Mouse (Mus musculus) CH12.LX (cell line): ENCODE measurements at regions not wholly inside any gene's neighbourhood (a gene's known extent, or its start where the extent isn't known, plus 50 kb on each side); places are given as distances from the start of the nearest gene placed in this dataset.

Experiments used
- DNase-seq: peaks from one replicate; pipeline ENCODE4 v3.0.0-alpha.2; 2013; ENCODE audit errors: extremely low read depth
- H3K27ac ChIP-seq: 2 replicates; pipeline ENCODE4 v1.5.1; 2012; ENCODE audit warnings: low read depth, mild to moderate bottlenecking, control low read depth, moderate library complexity; ENCODE audit not compliant: insufficient read depth
- H3K27me3 ChIP-seq: replicated peaks from 2 replicates; pipeline ENCODE3; 2012; ENCODE audit warnings: inconsistent platforms
- H3K36me3 ChIP-seq, 2 experiments: replicated peaks in 1 of 2; 2 replicates each; pipeline versions ENCODE3 to v1.6.1; 2012; ENCODE audit warnings: inconsistent platforms in 1 of 2, low read length in 1 of 2, mild to moderate bottlenecking in 1 of 2, mixed read lengths in 1 of 2, moderate library complexity in 1 of 2; ENCODE audit not compliant: control insufficient read depth in 1 of 2, insufficient read depth in 1 of 2
- H3K4me1 ChIP-seq, 2 experiments: 2 replicates each; pipeline ENCODE4 v1.6.1; 2012; ENCODE audit warnings: inconsistent platforms in 1 of 2, moderate library complexity in 1 of 2; ENCODE audit not compliant: insufficient read depth in 2 of 2, control insufficient read depth in 1 of 2
- H3K4me2 ChIP-seq: 2 replicates; pipeline ENCODE4 v1.6.1; 2012; ENCODE audit warnings: low read depth, mild to moderate bottlenecking, control low read depth; ENCODE audit not compliant: poor library complexity, insufficient read depth, severe bottlenecking
- H3K4me3 ChIP-seq, 3 experiments: fragments of 150-350 bp in 1 of 3; sonication (generic) in 1 of 3; replicated peaks in 1 of 3; 2 replicates each; pipeline versions ENCODE3 to v1.5.1; 2011 to 2012; ENCODE audit warnings: low read depth in 2 of 3, low read length in 2 of 3, mild to moderate bottlenecking in 2 of 3, moderate library complexity in 2 of 3, control low read depth in 1 of 3, improper control_type of control experiment in 1 of 3, inconsistent platforms in 1 of 3, mixed read lengths in 1 of 3; ENCODE audit not compliant: poor library complexity in 1 of 3
- H3K79me2 ChIP-seq: replicated peaks from 2 replicates; pipeline ENCODE4 v1.6.1; 2012; ENCODE audit warnings: mild to moderate bottlenecking, moderate library complexity; ENCODE audit not compliant: control insufficient read depth, poor library complexity, insufficient read depth, severe bottlenecking; ENCODE audit errors: extremely low read depth
- H3K9ac ChIP-seq: 2 replicates; pipeline ENCODE4 v1.6.1; 2012; ENCODE audit warnings: low read depth, mild to moderate bottlenecking, control low read depth, moderate library complexity; ENCODE audit not compliant: insufficient read depth
- H3K9me3 ChIP-seq: replicated peaks from 2 replicates; pipeline ENCODE3; 2012; ENCODE audit warnings: low read length, inconsistent platforms, mixed read lengths
- BHLHE40 ChIP-seq: IDR thresholded peaks from 2 replicates; pipeline ENCODE4 v1.6.1; 2011; ENCODE audit warnings: mild to moderate bottlenecking, low read depth, low read length, improper control_type of control experiment
- CHD1 ChIP-seq: IDR thresholded peaks from 2 replicates; pipeline ENCODE4 v1.6.1; 2012; ENCODE audit warnings: low read depth, low read length, improper control_type of control experiment, inconsistent platforms
- CHD2 ChIP-seq: IDR thresholded peaks from 2 replicates; pipeline ENCODE4 v1.6.1; 2011; ENCODE audit warnings: low read length, improper control_type of control experiment
- CTCF ChIP-seq, 2 experiments: IDR thresholded peaks in 1 of 2; conservative IDR thresholded peaks in 1 of 2; 2 replicates each; pipeline ENCODE4 v1.5.1; 2011 to 2012; ENCODE audit warnings: low read depth in 2 of 2, low read length in 2 of 2, improper control_type of control experiment in 1 of 2, inconsistent platforms in 1 of 2, mild to moderate bottlenecking in 1 of 2, moderate library complexity in 1 of 2
- E2F4 ChIP-seq: IDR thresholded peaks from 2 replicates; pipeline ENCODE4 v1.6.1; 2011; ENCODE audit warnings: low read depth, low read length, improper control_type of control experiment; ENCODE audit not compliant: insufficient replicate concordance
- ELF1 ChIP-seq: IDR thresholded peaks from 2 replicates; pipeline ENCODE4 v1.6.1; 2014; ENCODE audit warnings: low read depth, mild to moderate bottlenecking, inconsistent platforms, low read length, improper control_type of control experiment
- EP300 ChIP-seq: IDR thresholded peaks from 2 replicates; pipeline ENCODE4 v1.6.1; 2011; ENCODE audit warnings: low read length, improper control_type of control experiment
- HCFC1 ChIP-seq: IDR thresholded peaks from 2 replicates; pipeline ENCODE4 v1.6.1; 2012; ENCODE audit warnings: low read depth, mild to moderate bottlenecking, inconsistent platforms, low read length, improper control_type of control experiment
- IRF4 ChIP-seq: IDR thresholded peaks from 2 replicates; pipeline ENCODE4 v1.6.1; 2014; ENCODE audit warnings: low read depth, mild to moderate bottlenecking, inconsistent platforms, low read length, improper control_type of control experiment
- JUND ChIP-seq: conservative IDR thresholded peaks from 2 replicates; pipeline ENCODE4 v1.6.1; 2011; ENCODE audit warnings: low read depth, low read length, improper control_type of control experiment
- MAFK ChIP-seq: IDR thresholded peaks from 2 replicates; pipeline ENCODE4 v1.6.1; 2011; ENCODE audit warnings: low read length, improper control_type of control experiment; ENCODE audit not compliant: insufficient replicate concordance
- MAX ChIP-seq: IDR thresholded peaks from 2 replicates; pipeline ENCODE4 v1.6.1; 2011; ENCODE audit warnings: low read length, improper control_type of control experiment
- MAZ ChIP-seq: IDR thresholded peaks from 2 replicates; pipeline ENCODE4 v1.6.1; 2012; ENCODE audit warnings: low read depth, mild to moderate bottlenecking, inconsistent platforms, low read length, improper control_type of control experiment, moderate library complexity
- MEF2A ChIP-seq: IDR thresholded peaks from 2 replicates; pipeline ENCODE4 v1.6.1; 2014; ENCODE audit warnings: low read depth, mild to moderate bottlenecking, inconsistent platforms, low read length, improper control_type of control experiment, borderline replicate concordance
- NRF1 ChIP-seq: IDR thresholded peaks from 2 replicates; pipeline ENCODE4 v1.6.1; 2014; ENCODE audit warnings: low read depth, mild to moderate bottlenecking, inconsistent platforms, low read length, improper control_type of control experiment, moderate library complexity
- PAX5 ChIP-seq: IDR thresholded peaks from 2 replicates; pipeline ENCODE4 v1.6.1; 2012; ENCODE audit warnings: low read length, inconsistent platforms, mixed read lengths
- POLR2A ChIP-seq: IDR thresholded peaks from 2 replicates; pipeline ENCODE4 v1.6.1; 2011; ENCODE audit warnings: low read depth, mild to moderate bottlenecking, improper control_type of control experiment, low read length
- RCOR1 ChIP-seq: conservative IDR thresholded peaks from 2 replicates; pipeline ENCODE4 v1.6.1; 2012; ENCODE audit warnings: low read depth, mild to moderate bottlenecking, inconsistent platforms, low read length, improper control_type of control experiment
- TCF12 ChIP-seq: IDR thresholded peaks from 2 replicates; pipeline ENCODE4 v1.6.1; 2014; ENCODE audit warnings: low read depth, mild to moderate bottlenecking, inconsistent platforms, low read length, improper control_type of control experiment
- UBTF ChIP-seq: IDR thresholded peaks from 2 replicates; pipeline ENCODE4 v1.6.1; 2012; ENCODE audit warnings: low read depth, mild to moderate bottlenecking, inconsistent platforms, low read length, improper control_type of control experiment, moderate library complexity
- USF1 ChIP-seq: IDR thresholded peaks from 2 replicates; pipeline ENCODE4 v1.6.1; 2014; ENCODE audit warnings: low read depth, mild to moderate bottlenecking, inconsistent platforms, low read length, improper control_type of control experiment
- USF2 ChIP-seq: conservative IDR thresholded peaks from 2 replicates; pipeline ENCODE4 v1.6.1; 2011; ENCODE audit warnings: low read depth, low read length, improper control_type of control experiment
- ZNF384 ChIP-seq: IDR thresholded peaks from 2 replicates; pipeline ENCODE4 v1.6.1; 2012; ENCODE audit warnings: low read depth, low read length, improper control_type of control experiment, inconsistent platforms
- dilution Hi-C: fragments of 300-500 bp; cut with MboI; formaldehyde crosslinking; loops from 2 replicates; pipeline ENCODE4 v1.14.3; 2020; ENCODE audit warnings: low sequenced_read_pairs; ENCODE audit not compliant: extremely low pct_unique_long_range_greater_than_20kb, extremely low pct_ligation_motif_present
- in situ Hi-C: fragments of 300-500 bp; cut with MboI; formaldehyde crosslinking; loops from 3 replicates; pipeline ENCODE4 v1.14.3; 2019; ENCODE audit warnings: low sequenced_read_pairs, low pct_ligation_motif_present, low pct_unique_long_range_greater_than_20kb, mixed read lengths

- no peaks in the 10 kb centered on the region for H3K4me1 ChIP-seq
- H3K9me3 ChIP-seq: peaks cover 65% of the 10 kb centered on the region
- DNase-seq: no peak
- no peak for TF ChIP-seq CHD2
- TF ChIP-seq HCFC1: no peak
- no peak for TF ChIP-seq ZNF384
- TF ChIP-seq PAX5: no peak
- TF ChIP-seq IRF4: no peak
- TF ChIP-seq UBTF: no peak
- no peak for TF ChIP-seq ELF1
- no peak for TF ChIP-seq MAZ
- no peak for TF ChIP-seq E2F4
- TF ChIP-seq CHD1: no peak
- no peak for TF ChIP-seq RCOR1
- TF ChIP-seq MAX: no peak
- no peak for TF ChIP-seq USF2
- TF ChIP-seq NRF1: no peak
- H3K27me3 ChIP-seq: no peaks in the 10 kb centered on the region
- H3K36me3 ChIP-seq: no peaks in the 10 kb centered on the region
- H3K79me2 ChIP-seq: no peaks in the 10 kb centered on the region
- H3K4me3 ChIP-seq: no peak overlapping the region
- no peak overlapping the region for H3K27ac ChIP-seq
- in situ Hi-C loops (no loop called here), dilution Hi-C loops (no loop called here)
- no peak overlapping the region for H3K4me2 ChIP-seq
- H3K9ac ChIP-seq: no peak overlapping the region
Measured at GRCm38 (mm10) chr13:69252335-69252734, 253.0 kb upstream of the Adcy2 start.

- Histone ChIP-seq H3K4me3 (no peak overlapping the region), H3K9me3 (peaks cover 58% of the 10 kb centered on the region), H3K36me3 (no peaks in the 10 kb centered on the region)
- dilution Hi-C loops: no loop called here
- TF ChIP-seq ZNF384: no peak
- no peak for TF ChIP-seq POLR2A
- TF ChIP-seq USF1: no peak
- no peak for TF ChIP-seq JUND
- TF ChIP-seq CHD1: no peak
- no peak for TF ChIP-seq ELF1
- TF ChIP-seq MEF2A: no peak
- no peak for TF ChIP-seq MAFK
- no peak for TF ChIP-seq IRF4
- TF ChIP-seq BHLHE40: no peak
- no peak for TF ChIP-seq EP300
- TF ChIP-seq CHD2: no peak
- TF ChIP-seq CTCF (conservative IDR thresholded peaks at IDR 0.05 in 1 of 2, IDR thresholded peaks at IDR 0.05 in 1 of 2; ENCODE audit: low read depth in 2 of 2, low read length in 2 of 2): no peak
- no peak for TF ChIP-seq TCF12
- TF ChIP-seq, all 38 proteins: peak for 0
- H3K4me2 ChIP-seq: no peak overlapping the region
- H3K9ac ChIP-seq: no peak overlapping the region
- in situ Hi-C loops: no loop called here
- H3K27me3 ChIP-seq: no peaks in the 10 kb centered on the region
- no peaks in the 10 kb centered on the region for H3K4me1 ChIP-seq
- H3K79me2 ChIP-seq: no peaks in the 10 kb centered on the region
- DNase-seq: no peak
- H3K27ac ChIP-seq: no peak overlapping the region
Measured at GRCm38 (mm10) chr13:69260485-69260884, 261.1 kb upstream of the Adcy2 start.
